Mouse (Mus musculus): ENCODE data around the gene Adcy1. TPM values are rescaled to one million over a fixed set of nuclear protein-coding genes. Genes with fewer than 3 reads are reported as not detected.

The Adcy1 gene
- total and polyA plus RNA-seq, 3 experiments: 0.03 to 0.38 TPM; not detected in 1

DNA sequence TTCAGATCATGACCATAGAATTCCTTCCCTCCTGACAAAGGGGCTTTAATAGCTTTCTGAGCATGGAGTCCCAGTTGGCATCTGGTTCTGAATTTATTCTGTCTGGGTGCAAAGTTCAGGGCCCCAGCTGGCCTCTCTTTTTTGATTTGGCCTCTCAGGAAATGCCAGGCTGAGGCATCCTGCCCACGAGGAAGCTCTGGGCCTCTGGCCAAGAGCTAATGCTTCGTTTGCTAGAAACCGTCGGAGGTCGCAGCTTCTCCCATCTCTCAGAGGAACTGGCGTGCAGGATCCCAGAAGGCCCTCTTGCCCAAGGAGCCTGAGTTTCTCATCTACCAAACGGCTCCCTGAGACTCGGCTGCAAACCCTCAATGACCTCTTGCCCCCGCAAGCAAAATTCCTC lies 147.9 kb downstream of the Adcy1 start:
- no peaks in the 10 kb centered on the region for H3K36me3 ChIP-seq (replicated peaks in 1 of 2; ENCODE audit: control insufficient read depth in 1 of 2, insufficient read depth in 1 of 2, low read length in 1 of 2)
- H3K4me3 ChIP-seq (replicated peaks in 1 of 3; ENCODE audit: low read depth in 2 of 3, low read length in 2 of 3, poor library complexity in 1 of 3): no peak overlapping the region
- no peaks in the 10 kb centered on the region for H3K79me2 ChIP-seq (replicated peaks; ENCODE audit: control insufficient read depth, extremely low read depth, insufficient read depth, poor library complexity, severe bottlenecking)
- H3K4me2 ChIP-seq (ENCODE audit: insufficient read depth, low read depth, poor library complexity, severe bottlenecking): no peak overlapping the region
- H3K27me3 ChIP-seq (replicated peaks): peaks cover 4% of the 10 kb centered on the region
- no peaks in the 10 kb centered on the region for H3K4me1 ChIP-seq (ENCODE audit: control insufficient read depth in 1 of 2, insufficient read depth in 2 of 2)
- peaks cover 46% of the 10 kb centered on the region for H3K9me3 ChIP-seq (replicated peaks; ENCODE audit: low read length)
- no peak for DNase-seq (ENCODE audit: extremely low read depth)
- in situ Hi-C loops (cut with MboI; ENCODE audit: low pct_ligation_motif_present, low pct_unique_long_range_greater_than_20kb, low sequenced_read_pairs) (loop anchor here (25.0 kb wide), 1 partner anchor 1026 kb away; no protein-coding TSS in a partner anchor), dilution Hi-C loops (cut with MboI; ENCODE audit: extremely low pct_ligation_motif_present, extremely low pct_unique_long_range_greater_than_20kb, low sequenced_read_pairs) (no loop called here)
- TF ChIP-seq EP300 (IDR thresholded peaks at IDR 0.05; ENCODE audit: low read length): no peak
- TF ChIP-seq ZC3H11A (IDR thresholded peaks at IDR 0.05; ENCODE audit: low read depth, low read length): no peak
- TF ChIP-seq HCFC1 (IDR thresholded peaks at IDR 0.05; ENCODE audit: low read depth, low read length): no peak
- no peak for TF ChIP-seq MAZ (IDR thresholded peaks at IDR 0.05; ENCODE audit: low read depth, low read length)
- TF ChIP-seq CHD1 (IDR thresholded peaks at IDR 0.05; ENCODE audit: low read depth, low read length): no peak
- no peak for TF ChIP-seq ZMIZ1 (IDR thresholded peaks at IDR 0.05; ENCODE audit: low read depth, low read length)
- no peak for TF ChIP-seq CTCF (conservative IDR thresholded peaks at IDR 0.05 in 1 of 2, IDR thresholded peaks at IDR 0.05 in 1 of 2; ENCODE audit: low read depth in 2 of 2, low read length in 2 of 2)
- no peak for TF ChIP-seq MYC (IDR thresholded peaks at IDR 0.05; ENCODE audit: low read depth, low read length)
- TF ChIP-seq USF1 (IDR thresholded peaks at IDR 0.05; ENCODE audit: low read depth, low read length): no peak
- TF ChIP-seq PAX5 (IDR thresholded peaks at IDR 0.05; ENCODE audit: low read length): no peak
- no peak for TF ChIP-seq SMC3 (IDR thresholded peaks at IDR 0.05; ENCODE audit: low read depth, low read length)
- no peak for TF ChIP-seq RAD21 (IDR thresholded peaks at IDR 0.05; ENCODE audit: low read depth, low read length)
- no peak for TF ChIP-seq KAT2A (IDR thresholded peaks at IDR 0.05; ENCODE audit: insufficient replicate concordance, low read length)
- no peak for TF ChIP-seq TCF12 (IDR thresholded peaks at IDR 0.05; ENCODE audit: low read depth, low read length)
- no peak overlapping the region for H3K27ac ChIP-seq (ENCODE audit: insufficient read depth, low read depth)
- no peak overlapping the region for H3K9ac ChIP-seq (ENCODE audit: insufficient read depth, low read depth)

DNA sequence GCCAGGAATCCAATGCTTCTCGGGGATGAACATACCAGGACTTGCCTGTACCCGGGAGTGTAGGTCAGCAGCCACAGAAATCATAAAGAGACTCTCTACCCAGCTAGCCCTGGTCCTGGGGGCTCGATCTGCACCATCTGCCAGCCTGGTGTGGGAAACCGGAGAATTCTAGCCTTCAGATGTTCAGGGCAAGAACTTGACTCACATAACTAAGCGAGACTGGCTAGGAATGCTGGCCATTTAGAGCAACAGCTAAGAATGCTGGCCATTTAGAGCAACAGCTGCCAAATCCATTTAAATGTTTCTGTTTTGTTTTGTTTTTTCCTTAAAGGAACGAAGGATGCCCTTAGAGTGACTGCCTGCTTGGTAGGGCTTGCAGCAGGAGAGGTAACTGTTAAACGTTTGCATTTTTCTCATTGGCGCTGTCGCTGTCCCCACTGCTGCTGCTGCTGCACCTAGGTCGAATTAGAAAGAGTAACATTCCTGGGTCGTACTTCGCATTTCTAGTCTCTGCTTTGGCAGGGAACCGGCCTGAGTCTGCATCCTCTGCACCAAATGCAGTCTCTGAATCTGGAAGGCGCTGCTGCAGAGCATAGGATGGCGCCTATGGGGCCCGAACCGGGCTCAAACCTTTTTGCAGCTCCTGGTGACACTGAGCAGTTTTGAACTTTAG lies 149.0 kb downstream of the Adcy1 start:
- no peak overlapping the region for H3K9ac ChIP-seq (ENCODE audit: insufficient read depth, low read depth)
- H3K9me3 ChIP-seq (replicated peaks; ENCODE audit: low read length): peaks cover 52% of the 10 kb centered on the region
- no peaks in the 10 kb centered on the region for H3K79me2 ChIP-seq (replicated peaks; ENCODE audit: control insufficient read depth, extremely low read depth, insufficient read depth, poor library complexity, severe bottlenecking)
- H3K27me3 ChIP-seq (replicated peaks): peaks cover 4% of the 10 kb centered on the region
- in situ Hi-C loops (cut with MboI; ENCODE audit: low pct_ligation_motif_present, low pct_unique_long_range_greater_than_20kb, low sequenced_read_pairs) (loop anchor here (25.0 kb wide), 1 partner anchor 1025 kb away; no protein-coding TSS in a partner anchor), dilution Hi-C loops (cut with MboI; ENCODE audit: extremely low pct_ligation_motif_present, extremely low pct_unique_long_range_greater_than_20kb, low sequenced_read_pairs) (no loop called here)
- no peaks in the 10 kb centered on the region for H3K36me3 ChIP-seq (replicated peaks in 1 of 2; ENCODE audit: control insufficient read depth in 1 of 2, insufficient read depth in 1 of 2, low read length in 1 of 2)
- H3K4me1 ChIP-seq (ENCODE audit: control insufficient read depth in 1 of 2, insufficient read depth in 2 of 2): no peaks in the 10 kb centered on the region
- no peak overlapping the region for H3K4me2 ChIP-seq (ENCODE audit: insufficient read depth, low read depth, poor library complexity, severe bottlenecking)
- no peak for TF ChIP-seq MYC (IDR thresholded peaks at IDR 0.05; ENCODE audit: low read depth, low read length)
- TF ChIP-seq SMC3 (IDR thresholded peaks at IDR 0.05; ENCODE audit: low read depth, low read length): no peak
- TF ChIP-seq USF1 (IDR thresholded peaks at IDR 0.05; ENCODE audit: low read depth, low read length): no peak
- no peak for TF ChIP-seq EP300 (IDR thresholded peaks at IDR 0.05; ENCODE audit: low read length)
- TF ChIP-seq KAT2A (IDR thresholded peaks at IDR 0.05; ENCODE audit: insufficient replicate concordance, low read length): no peak
- no peak for TF ChIP-seq RCOR1 (conservative IDR thresholded peaks at IDR 0.05; ENCODE audit: low read depth, low read length)
- no peak for TF ChIP-seq CHD1 (IDR thresholded peaks at IDR 0.05; ENCODE audit: low read depth, low read length)
- no peak for TF ChIP-seq MXI1 (IDR thresholded peaks at IDR 0.05; ENCODE audit: low read depth, low read length)
- TF ChIP-seq TCF12 (IDR thresholded peaks at IDR 0.05; ENCODE audit: low read depth, low read length): no peak
- no peak for TF ChIP-seq ZC3H11A (IDR thresholded peaks at IDR 0.05; ENCODE audit: low read depth, low read length)
- TF ChIP-seq GABPA (IDR thresholded peaks at IDR 0.05; ENCODE audit: insufficient replicate concordance, low read depth, low read length): no peak
- TF ChIP-seq UBTF (IDR thresholded peaks at IDR 0.05; ENCODE audit: low read depth, low read length): no peak
- TF ChIP-seq ZNF384 (IDR thresholded peaks at IDR 0.05; ENCODE audit: low read depth, low read length): no peak
- no peak for TF ChIP-seq ETS1 (conservative IDR thresholded peaks at IDR 0.05; ENCODE audit: low read depth, low read length)
- TF ChIP-seq POLR2AphosphoS2 (IDR thresholded peaks at IDR 0.05; ENCODE audit: low read depth, low read length): no peak
- no peak for TF ChIP-seq NRF1 (IDR thresholded peaks at IDR 0.05; ENCODE audit: low read depth, low read length)
- TF ChIP-seq CHD2 (IDR thresholded peaks at IDR 0.05; ENCODE audit: low read length): no peak
- TF ChIP-seq MAFK (IDR thresholded peaks at IDR 0.05; ENCODE audit: insufficient replicate concordance, low read length): no peak
- no peak overlapping the region for H3K4me3 ChIP-seq (replicated peaks in 1 of 3; ENCODE audit: low read depth in 2 of 3, low read length in 2 of 3, poor library complexity in 1 of 3)
- no peak for DNase-seq (ENCODE audit: extremely low read depth)
- H3K27ac ChIP-seq (ENCODE audit: insufficient read depth, low read depth): no peak overlapping the region
